Mouse (Mus musculus): ENCODE measurements around the gene Myo1d. TPM values are rescaled to one million over a fixed set of nuclear protein-coding genes. Genes with fewer than 3 reads are reported as not detected.
"Not testable (repeated sequence)": the region's sequence is repeated elsewhere in the genome, so short reads cannot be mapped to it uniquely, and the experiment has no call there.

Myo1d gene
- polyA plus RNA-seq, 1 experiment from 2014 or later: 14.4 TPM

- H3K4me2 ChIP-seq; H3K4me3 ChIP-seq (replicated peaks); H3K27me3 ChIP-seq; H3K9me3 ChIP-seq (replicated peaks); ATAC-seq (replicated peaks; ENCODE audit: low FRiP score); H3K27ac ChIP-seq; H3K9ac ChIP-seq; H3K4me1 ChIP-seq: not testable (repeated sequence)
- peaks cover 89% of the 10 kb centered on the region for H3K36me3 ChIP-seq
- 87% methylated on average over 4 of the region's 4 CpGs for WGBS
Measured at GRCm38 (mm10) chr11:80463605-80464130, 316.2 kb downstream of the Myo1d start.

GRCm38 (mm10) chr11:80453198-80453597 is 326.6 kb downstream of the Myo1d start:
- peaks cover 88% of the 10 kb centered on the region for H3K36me3 ChIP-seq
- WGBS: 92% methylated on average over 1 of the region's 1 CpGs
- H3K4me2 ChIP-seq: no peak overlapping the region
- H3K27me3 ChIP-seq: no peaks in the 10 kb centered on the region
- no peak overlapping the region for H3K27ac ChIP-seq
- H3K4me1 ChIP-seq: no peaks in the 10 kb centered on the region
- H3K9ac ChIP-seq: no peak overlapping the region
- ATAC-seq (replicated peaks; ENCODE audit: low FRiP score): no peak
- no peaks in the 10 kb centered on the region for H3K9me3 ChIP-seq (replicated peaks)
- no peak overlapping the region for H3K4me3 ChIP-seq (replicated peaks)

GRCm38 (mm10) chr11:80452242-80452641 is 327.6 kb downstream of the Myo1d start:
- no peak for ATAC-seq (replicated peaks; ENCODE audit: low FRiP score)
- H3K4me1 ChIP-seq: no peaks in the 10 kb centered on the region
- H3K9me3 ChIP-seq (replicated peaks): no peaks in the 10 kb centered on the region
- H3K27ac ChIP-seq: no peak overlapping the region
- H3K9ac ChIP-seq: no peak overlapping the region
- no peak overlapping the region for H3K4me2 ChIP-seq
- no peaks in the 10 kb centered on the region for H3K27me3 ChIP-seq
- WGBS: 93% methylated on average over 3 of the region's 3 CpGs
- no peak overlapping the region for H3K4me3 ChIP-seq (replicated peaks)
- peaks cover 85% of the 10 kb centered on the region for H3K36me3 ChIP-seq

DNA sequence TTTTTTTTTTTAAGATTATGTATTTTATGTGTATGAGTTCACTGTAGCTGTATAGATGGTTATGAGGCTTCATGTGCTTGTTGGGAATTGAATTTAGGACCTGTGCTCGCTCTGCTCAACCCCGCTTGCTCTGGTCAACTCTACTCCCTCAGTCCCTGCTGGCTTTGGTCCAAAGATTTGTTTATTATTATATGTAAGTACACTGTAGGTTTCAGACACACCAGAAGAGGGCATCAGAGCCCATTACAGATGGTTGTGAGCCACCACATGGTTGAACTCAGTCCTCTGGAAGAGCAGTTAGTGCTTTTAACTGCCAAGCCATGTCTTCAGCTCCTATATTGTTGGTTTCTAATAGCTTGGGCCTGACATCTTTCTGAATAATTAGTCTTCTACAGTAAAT is 330.0 kb downstream of the Myo1d start:
- no peaks in the 10 kb centered on the region for H3K9me3 ChIP-seq (replicated peaks)
- H3K27ac ChIP-seq: no peak overlapping the region
- 80% methylated on average over 2 of the region's 2 CpGs for WGBS
- H3K4me1 ChIP-seq: no peaks in the 10 kb centered on the region
- no peaks in the 10 kb centered on the region for H3K27me3 ChIP-seq
- no peak overlapping the region for H3K4me2 ChIP-seq
- ATAC-seq (replicated peaks; ENCODE audit: low FRiP score): no peak
- H3K9ac ChIP-seq: no peak overlapping the region
- no peak overlapping the region for H3K4me3 ChIP-seq (replicated peaks)
- peaks cover 87% of the 10 kb centered on the region for H3K36me3 ChIP-seq

DNA sequence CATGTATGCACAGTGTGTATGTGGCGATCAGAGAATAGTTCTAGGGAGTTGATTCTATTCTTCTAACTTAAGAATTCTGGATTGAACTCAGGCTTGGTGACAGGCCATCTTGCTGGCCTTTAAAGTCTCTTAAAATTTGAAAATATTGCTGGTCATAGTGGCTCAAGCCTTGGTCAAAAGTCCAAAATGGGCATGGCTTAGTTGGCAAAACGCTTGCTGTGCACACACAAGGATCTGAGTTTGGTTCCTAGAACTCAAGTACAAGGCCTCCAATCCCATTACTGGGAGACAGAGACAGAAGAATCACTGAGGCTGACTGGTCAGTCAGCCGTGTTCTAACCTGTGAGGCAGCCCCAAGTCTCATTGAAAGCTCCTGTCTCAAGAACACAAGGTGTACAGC is 332.9 kb downstream of the Myo1d start:
- Histone ChIP-seq H3K4me2 (no peak overlapping the region), H3K36me3 (peaks cover 88% of the 10 kb centered on the region), H3K9me3 (replicated peaks) (no peaks in the 10 kb centered on the region), H3K4me1 (no peaks in the 10 kb centered on the region), H3K27ac (no peak overlapping the region), H3K9ac (no peak overlapping the region), H3K27me3 (no peaks in the 10 kb centered on the region), H3K4me3 (replicated peaks) (no peak overlapping the region)
- 94% methylated on average over 3 of the region's 3 CpGs for WGBS
- no peak for ATAC-seq (replicated peaks; ENCODE audit: low FRiP score)

Other genes starting within 250 kb of the Myo1d start
- gene Tmem98, start 30.1 kb upstream of the Myo1d start, polyA plus RNA-seq (2015; fragmentation: Nextera tagmentation; extraction: Ambion mirVana): 110 and 113 TPM in 2 replicates
- gene Spaca3, start 78.3 kb upstream of the Myo1d start, polyA plus RNA-seq (2015; fragmentation: Nextera tagmentation; extraction: Ambion mirVana): not detected in 2 replicates